Mouse (Mus musculus) bone marrow macrophage, adult 2 months (primary cell): Measurements from ENCODE around the gene Cnot4.

ENCODE experiments used
- CTCF ChIP-seq: IDR thresholded peaks from 2 replicates; pipeline ENCODE4 v1.5.1; 2012; ENCODE audit warnings: low read depth, mild to moderate bottlenecking, low read length, moderate library complexity
- POLR2A ChIP-seq: IDR thresholded peaks from 2 replicates; pipeline ENCODE4 v1.6.1; 2012; ENCODE audit warnings: mild to moderate bottlenecking, low read depth, low read length, borderline replicate concordance

GRCm38 (mm10) chr6:35154540-35154939 lies 21.0 kb upstream of the Cnot4 start:
- TF ChIP-seq CTCF (no peak), POLR2A (no peak)
